Mouse (Mus musculus): ENCODE data around the gene Sphk1. TPM values are rescaled to one million over a fixed set of nuclear protein-coding genes. Genes with fewer than 3 reads are reported as not detected.

Gene Sphk1
- polyA plus RNA-seq, 1 experiment from 2014 or later: 4.1 TPM

DNA sequence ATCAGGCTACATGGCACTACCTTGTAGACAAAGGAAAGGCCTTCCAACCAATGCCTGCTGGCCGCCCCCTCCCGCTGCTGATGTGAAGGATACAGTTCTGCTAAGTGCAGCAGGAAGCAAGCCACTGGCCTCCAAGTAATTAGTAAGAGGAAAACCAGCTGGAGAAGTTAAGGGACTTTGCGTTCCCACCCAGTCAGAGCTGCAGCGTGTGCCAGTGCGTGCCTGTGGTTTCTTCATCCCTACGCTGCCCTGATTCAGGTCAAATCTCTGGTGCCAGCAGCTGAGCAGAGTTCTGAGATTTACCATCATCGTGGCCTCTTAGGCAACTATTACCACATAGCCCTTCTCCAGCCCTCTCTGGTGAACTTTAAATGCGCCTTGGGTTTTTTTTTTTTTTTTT is 12.2 kb upstream of the Sphk1 start:
- no peaks in the 10 kb centered on the region for H3K9me3 ChIP-seq (ENCODE audit: control insufficient read depth, low read length)
- no peak overlapping the region for H3K4me3 ChIP-seq (replicated peaks; ENCODE audit: low read length)
- H3K27me3 ChIP-seq (ENCODE audit: control insufficient read depth, insufficient read depth, low read length): no peaks in the 10 kb centered on the region
- no peaks in the 10 kb centered on the region for H3K36me3 ChIP-seq (replicated peaks; ENCODE audit: control insufficient read depth, insufficient read depth)
- no peaks in the 10 kb centered on the region; the same call in 1 of the 2 replicates for H3K4me1 ChIP-seq (replicated peaks; ENCODE audit: control insufficient read depth, insufficient read depth, low read length)
- H3K9ac ChIP-seq: no peak overlapping the region
- WGBS: 85% methylated on average over 8 of the region's 8 CpGs
- H3K4me2 ChIP-seq (replicated peaks): no peak overlapping the region
- H3K27ac ChIP-seq: no peak overlapping the region
- ATAC-seq (ENCODE audit: low FRiP score): no peak
- DNase-seq (ENCODE audit: low spot score): no peak

- WGBS: 67% methylated on average over 3 of the region's 3 CpGs
- no peak overlapping the region for H3K27ac ChIP-seq
- H3K27me3 ChIP-seq (ENCODE audit: control insufficient read depth, insufficient read depth, low read length): no peaks in the 10 kb centered on the region
- ATAC-seq (ENCODE audit: low FRiP score): no peak
- DNase-seq (ENCODE audit: low spot score): no peak
- H3K4me3 ChIP-seq (replicated peaks; ENCODE audit: low read length): no peak overlapping the region
- H3K9ac ChIP-seq: no peak overlapping the region
- H3K4me1 ChIP-seq (replicated peaks; ENCODE audit: control insufficient read depth, insufficient read depth, low read length): no peaks in the 10 kb centered on the region; the same call in 1 of the 2 replicates
- H3K4me2 ChIP-seq (replicated peaks): no peak overlapping the region
- no peaks in the 10 kb centered on the region for H3K36me3 ChIP-seq (replicated peaks; ENCODE audit: control insufficient read depth, insufficient read depth)
- H3K9me3 ChIP-seq (ENCODE audit: control insufficient read depth, low read length): no peaks in the 10 kb centered on the region
Measured at GRCm38 (mm10) chr11:116521143-116521542, 9.6 kb upstream of the Sphk1 start.

DNA sequence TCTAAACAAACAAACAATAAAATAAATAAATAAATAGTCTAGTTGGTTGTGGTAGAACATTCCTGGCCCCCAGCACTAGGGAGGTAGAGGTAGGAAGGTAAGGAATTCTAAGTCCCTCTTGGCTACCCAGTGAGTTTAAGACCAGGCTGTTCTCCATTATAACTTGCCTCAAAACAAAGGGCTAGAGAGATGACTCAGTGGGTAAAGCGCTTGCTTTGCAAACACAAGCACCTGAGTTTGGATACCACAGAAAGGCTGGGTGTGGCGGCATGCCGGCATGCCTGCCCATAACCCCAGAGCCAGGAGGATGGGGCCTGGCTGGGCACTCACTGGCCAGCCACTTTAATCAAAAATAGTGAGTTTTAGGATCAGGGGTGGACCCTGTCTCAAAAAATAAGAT is 8.7 kb upstream of the Sphk1 start:
- Histone ChIP-seq H3K4me1 (replicated peaks; ENCODE audit: control insufficient read depth, insufficient read depth, low read length) (no peaks in the 10 kb centered on the region; the same call in 1 of the 2 replicates), H3K9me3 (ENCODE audit: control insufficient read depth, low read length) (no peaks in the 10 kb centered on the region), H3K36me3 (replicated peaks; ENCODE audit: control insufficient read depth, insufficient read depth) (no peaks in the 10 kb centered on the region), H3K9ac (no peak overlapping the region), H3K4me3 (replicated peaks; ENCODE audit: low read length) (no peak overlapping the region), H3K27me3 (ENCODE audit: control insufficient read depth, insufficient read depth, low read length) (no peaks in the 10 kb centered on the region), H3K27ac (no peak overlapping the region), H3K4me2 (replicated peaks) (no peak overlapping the region)
- 82% methylated on average over 3 of the region's 3 CpGs for WGBS
- no peak for DNase-seq (ENCODE audit: low spot score)
- no peak for ATAC-seq (ENCODE audit: low FRiP score)

DNA sequence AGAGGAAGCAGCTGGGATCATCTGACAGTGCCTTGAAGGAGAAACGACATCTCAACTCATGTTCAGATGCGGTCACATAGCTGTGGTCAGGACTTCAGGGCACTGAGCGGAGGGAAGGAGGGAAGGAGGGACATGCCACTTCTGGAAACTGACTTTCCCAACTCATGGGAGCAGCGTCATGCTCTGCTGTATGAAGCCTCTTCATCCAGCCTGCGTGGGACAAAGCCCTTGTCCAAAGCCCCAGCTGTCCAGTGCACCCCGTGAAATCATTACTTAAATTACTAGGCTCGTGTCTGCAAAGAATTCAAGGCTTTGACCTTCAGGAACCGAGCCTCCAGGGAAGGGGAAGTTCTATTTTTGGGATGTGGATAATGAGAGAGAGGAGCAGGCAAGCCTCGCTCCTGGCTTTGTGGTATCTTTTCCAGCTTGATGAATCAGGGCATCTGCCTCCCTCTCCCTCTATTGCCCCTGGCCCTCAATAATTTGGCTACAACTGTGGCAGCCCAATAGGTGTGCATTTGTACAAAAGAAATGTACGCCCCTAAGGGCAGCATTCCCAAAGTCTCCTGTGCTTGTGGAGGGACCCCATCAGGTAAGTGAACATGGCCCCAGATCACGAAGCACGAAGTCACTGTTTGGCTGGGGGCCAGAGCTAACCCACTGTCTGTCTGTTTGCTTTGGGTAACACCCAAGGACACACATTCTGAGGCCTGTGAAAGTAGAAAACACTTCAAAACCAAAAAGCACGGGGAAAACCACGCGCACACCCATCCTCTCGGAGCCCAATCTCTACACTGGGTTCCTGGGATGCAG is 7.6 kb upstream of the Sphk1 start:
- Histone ChIP-seq H3K36me3 (replicated peaks; ENCODE audit: control insufficient read depth, insufficient read depth) (no peaks in the 10 kb centered on the region), H3K27ac (no peak overlapping the region), H3K4me1 (replicated peaks; ENCODE audit: control insufficient read depth, insufficient read depth, low read length) (no peaks in the 10 kb centered on the region; the same call in 1 of the 2 replicates), H3K9ac (no peak overlapping the region), H3K27me3 (ENCODE audit: control insufficient read depth, insufficient read depth, low read length) (no peaks in the 10 kb centered on the region), H3K4me3 (replicated peaks; ENCODE audit: low read length) (no peak overlapping the region), H3K9me3 (ENCODE audit: control insufficient read depth, low read length) (no peaks in the 10 kb centered on the region), H3K4me2 (replicated peaks) (no peak overlapping the region)
- WGBS: 59% methylated on average over 16 of the region's 16 CpGs
- DNase-seq (ENCODE audit: low spot score) (no peak), ATAC-seq (ENCODE audit: low FRiP score) (no peak)

- Histone ChIP-seq H3K9me3 (ENCODE audit: control insufficient read depth, low read length) (no peaks in the 10 kb centered on the region), H3K4me1 (replicated peaks; ENCODE audit: control insufficient read depth, insufficient read depth, low read length) (no peaks in the 10 kb centered on the region; the same call in 1 of the 2 replicates), H3K9ac (no peak overlapping the region), H3K4me2 (replicated peaks) (no peak overlapping the region), H3K27ac (no peak overlapping the region), H3K36me3 (replicated peaks; ENCODE audit: control insufficient read depth, insufficient read depth) (no peaks in the 10 kb centered on the region), H3K27me3 (ENCODE audit: control insufficient read depth, insufficient read depth, low read length) (no peaks in the 10 kb centered on the region), H3K4me3 (replicated peaks; ENCODE audit: low read length) (no peak overlapping the region)
- WGBS: 48% methylated on average over 5 of the region's 5 CpGs
- DNase-seq (ENCODE audit: low spot score): no peak
- ATAC-seq (ENCODE audit: low FRiP score): no peak
Measured at GRCm38 (mm10) chr11:116523699-116524189, 7.0 kb upstream of the Sphk1 start.

- ATAC-seq (ENCODE audit: low FRiP score): no peak
- H3K4me3 ChIP-seq (replicated peaks; ENCODE audit: low read length): no peak overlapping the region
- peaks cover 27% of the 10 kb centered on the region for H3K4me1 ChIP-seq (replicated peaks; ENCODE audit: control insufficient read depth, insufficient read depth, low read length)
- H3K27me3 ChIP-seq (ENCODE audit: control insufficient read depth, insufficient read depth, low read length): peaks cover 35% of the 10 kb centered on the region
- no peak overlapping the region for H3K27ac ChIP-seq
- WGBS: 71% methylated on average over 8 of the region's 8 CpGs
- no peaks in the 10 kb centered on the region for H3K36me3 ChIP-seq (replicated peaks; ENCODE audit: control insufficient read depth, insufficient read depth)
- H3K9ac ChIP-seq: no peak overlapping the region
- H3K4me2 ChIP-seq (replicated peaks): no peak overlapping the region
- H3K9me3 ChIP-seq (ENCODE audit: control insufficient read depth, low read length): no peaks in the 10 kb centered on the region
- no peak for DNase-seq (ENCODE audit: low spot score)
Measured at GRCm38 (mm10) chr11:116528636-116529320, 1.9 kb upstream of the Sphk1 start.

DNA sequence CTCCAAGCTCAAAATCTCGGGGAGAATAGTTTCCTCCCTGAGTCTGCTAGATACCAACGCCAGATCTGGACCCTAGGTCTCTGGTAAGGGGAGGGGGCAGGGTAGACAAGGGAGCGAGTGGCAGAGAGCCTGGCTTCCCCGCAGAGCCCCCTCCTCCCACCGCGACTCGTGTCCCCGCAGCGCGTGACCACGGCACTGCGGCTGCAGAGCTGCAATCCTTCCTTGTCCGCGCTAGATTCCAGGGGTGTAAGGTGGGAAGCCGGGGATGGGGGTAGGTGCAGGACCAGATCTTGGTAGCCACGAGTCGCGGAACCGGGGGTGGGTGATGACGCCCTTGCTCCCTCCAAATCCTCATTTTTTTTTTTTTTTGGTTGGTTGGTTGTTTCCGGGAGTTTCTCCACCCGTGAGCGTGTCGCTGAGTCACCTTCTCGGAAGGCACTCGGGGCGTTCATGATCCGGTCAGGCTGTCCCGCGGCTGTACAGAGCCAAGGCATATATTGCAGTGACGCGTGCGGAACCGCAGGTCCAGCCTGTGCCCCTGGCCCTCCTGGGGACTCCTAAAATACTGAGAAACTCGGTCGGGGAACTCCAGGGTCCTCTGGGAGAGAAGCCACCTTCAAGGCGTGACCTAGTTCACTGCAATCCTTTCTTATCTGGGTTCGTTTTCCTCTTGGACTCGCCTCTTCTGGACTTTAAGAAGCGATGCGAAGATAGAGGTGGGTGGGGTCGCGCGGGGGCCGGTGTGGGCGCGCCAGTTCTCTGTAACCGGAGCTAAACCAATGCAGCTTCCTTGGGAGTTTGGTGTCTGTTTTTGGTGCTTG is 856 bp downstream of the Sphk1 start:
- H3K27me3 ChIP-seq (ENCODE audit: control insufficient read depth, insufficient read depth, low read length): peaks cover 49% of the 10 kb centered on the region
- 0 out of 2 replicates have a peak, but pooled peaks cover 3% of the 10 kb centered on the region for H3K36me3 ChIP-seq (replicated peaks; ENCODE audit: control insufficient read depth, insufficient read depth)
- WGBS: 3% methylated on average over 48 of the region's 48 CpGs
- DNase-seq (ENCODE audit: low spot score): no peak
- no peaks in the 10 kb centered on the region for H3K9me3 ChIP-seq (ENCODE audit: control insufficient read depth, low read length)
- peak overlapping the region; percentile 36 for H3K4me3 ChIP-seq (replicated peaks; ENCODE audit: low read length)
- no peak for ATAC-seq (ENCODE audit: low FRiP score)
- H3K9ac ChIP-seq: no peak overlapping the region
- peak overlapping the region; percentile 70 for H3K4me2 ChIP-seq (replicated peaks)
- H3K4me1 ChIP-seq (replicated peaks; ENCODE audit: control insufficient read depth, insufficient read depth, low read length): peaks cover 30% of the 10 kb centered on the region
- H3K27ac ChIP-seq: no peak overlapping the region

GRCm38 (mm10) chr11:116532262-116532809 is 1.6 kb downstream of the Sphk1 start:
- peak overlapping the region; percentile 35 for H3K9ac ChIP-seq

More at GRCm38 (mm10) chr11:116532262-116532809, 1.6 kb downstream of the Sphk1 start:
- WGBS: 1% methylated on average over 30 of the region's 30 CpGs
- Histone ChIP-seq H3K9me3 (ENCODE audit: control insufficient read depth, low read length) (no peaks in the 10 kb centered on the region), H3K27ac (no peak overlapping the region), H3K4me2 (replicated peaks) (peak overlapping the region; percentile 70), H3K4me3 (replicated peaks; ENCODE audit: low read length) (peak overlapping the region; percentile 36), H3K27me3 (ENCODE audit: control insufficient read depth, insufficient read depth, low read length) (peaks cover 49% of the 10 kb centered on the region), H3K36me3 (replicated peaks; ENCODE audit: control insufficient read depth, insufficient read depth) (peaks cover 9% of the 10 kb centered on the region), H3K4me1 (replicated peaks; ENCODE audit: control insufficient read depth, insufficient read depth, low read length) (peaks cover 30% of the 10 kb centered on the region)
- no peak for DNase-seq (ENCODE audit: low spot score)
- ATAC-seq (ENCODE audit: low FRiP score): no peak
